Mouse (Mus musculus): ENCODE data around the gene Camk2n1.
A peak's percentile ranks its signal among the peaks of the same experiment; 100 is the strongest.

The Camk2n1 gene

DNA sequence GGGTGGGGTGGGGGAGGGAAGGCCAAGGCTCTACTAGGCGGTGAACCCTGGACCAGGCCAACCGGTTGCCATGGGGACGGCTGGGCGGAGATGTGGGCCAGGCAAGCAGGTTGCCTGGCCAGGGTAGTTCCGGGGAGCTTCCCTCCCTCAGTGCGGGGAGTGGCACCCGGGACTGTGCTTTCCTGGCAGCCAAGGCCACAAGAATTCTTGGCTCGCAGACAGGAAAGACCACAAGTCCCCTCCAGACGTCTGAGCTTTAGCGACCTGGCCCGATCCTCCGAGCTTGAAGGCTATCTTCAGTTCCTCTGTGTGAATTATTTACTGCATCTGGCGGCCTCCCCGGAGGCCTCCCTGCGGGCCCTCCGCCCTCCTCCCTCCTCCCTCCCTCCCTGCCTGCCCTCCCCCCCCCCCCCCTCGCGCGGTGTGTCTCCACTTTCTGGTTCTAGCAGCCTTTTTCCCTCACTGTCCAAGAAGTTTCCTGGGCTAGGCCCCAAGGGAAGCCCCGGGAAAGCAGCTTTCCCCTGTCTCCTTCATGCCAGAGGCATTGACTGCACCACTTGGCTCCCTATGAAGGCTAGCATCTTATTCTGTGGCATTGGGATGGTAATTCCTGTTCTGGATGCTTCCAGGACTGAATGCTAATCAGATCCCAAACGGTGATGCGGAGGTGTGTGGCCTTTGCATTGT is 10.7 kb downstream of the Camk2n1 start:
- DNase-seq (ENCODE audit: low spot score in 2 of 2), result peak in 1 of 2 experiments; percentile 57

DNA sequence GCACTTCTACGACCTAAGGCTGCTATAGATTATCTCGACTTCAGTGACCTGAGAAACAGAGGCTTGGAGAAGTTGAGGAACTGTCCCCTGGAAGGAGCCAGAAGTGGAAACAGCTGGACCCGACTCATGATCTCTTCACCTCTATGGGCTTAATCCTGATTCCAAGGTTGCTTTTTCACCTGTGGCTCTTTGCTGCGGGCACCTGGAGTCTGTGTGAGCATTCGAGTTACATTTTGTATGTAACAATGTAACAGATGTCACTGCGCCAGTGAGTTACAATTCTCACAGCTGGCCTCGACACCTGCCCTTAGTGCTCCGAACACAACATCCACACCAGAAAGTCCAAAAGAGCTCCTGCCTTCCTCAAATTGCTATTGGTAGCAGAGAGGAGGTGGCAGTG is 11.3 kb downstream of the Camk2n1 start:
- no peak for DNase-seq (ENCODE audit: low spot score in 2 of 2)

DNA sequence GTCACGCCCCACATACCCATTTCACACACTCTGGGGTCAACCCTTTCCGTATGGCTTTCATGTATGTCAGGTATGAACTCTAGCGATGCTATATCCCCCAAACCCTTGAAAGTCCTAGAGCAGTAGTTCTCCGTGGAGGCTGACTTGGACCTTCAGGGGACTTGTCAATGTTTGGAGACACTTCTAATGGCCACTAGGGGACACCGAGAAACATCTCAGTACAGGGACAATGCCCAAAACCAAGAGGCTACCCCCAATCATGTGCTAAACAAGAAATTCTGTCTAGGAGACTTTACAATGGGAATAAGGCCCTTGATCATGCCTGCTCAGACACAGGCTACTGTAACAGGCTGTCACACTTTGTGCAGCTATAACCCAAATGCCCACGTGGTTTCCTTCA is 12.6 kb downstream of the Camk2n1 start:
- DNase-seq (ENCODE audit: low spot score in 2 of 2), result no peak

DNA sequence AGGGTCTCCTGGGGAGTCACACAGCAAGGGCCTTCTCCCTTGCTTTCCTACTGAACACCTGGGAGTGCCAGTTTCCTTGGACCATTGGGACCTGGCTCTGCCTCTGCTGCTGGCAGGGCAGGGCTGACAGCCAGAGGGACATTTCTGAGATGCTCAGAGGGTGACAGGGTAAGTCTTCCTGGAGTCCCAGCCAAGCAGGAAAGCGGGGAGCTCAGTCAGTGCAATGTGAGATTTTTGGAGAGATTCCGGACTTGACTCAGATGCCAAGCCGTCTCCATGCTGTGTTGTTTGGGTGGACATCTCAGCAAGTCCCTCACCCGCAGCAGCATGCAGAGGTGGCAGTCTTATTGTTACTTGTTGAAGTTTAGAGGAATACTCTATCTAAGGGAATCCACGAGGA is 13.3 kb downstream of the Camk2n1 start:
- DNase-seq (ENCODE audit: low spot score in 2 of 2), result no peak

DNA sequence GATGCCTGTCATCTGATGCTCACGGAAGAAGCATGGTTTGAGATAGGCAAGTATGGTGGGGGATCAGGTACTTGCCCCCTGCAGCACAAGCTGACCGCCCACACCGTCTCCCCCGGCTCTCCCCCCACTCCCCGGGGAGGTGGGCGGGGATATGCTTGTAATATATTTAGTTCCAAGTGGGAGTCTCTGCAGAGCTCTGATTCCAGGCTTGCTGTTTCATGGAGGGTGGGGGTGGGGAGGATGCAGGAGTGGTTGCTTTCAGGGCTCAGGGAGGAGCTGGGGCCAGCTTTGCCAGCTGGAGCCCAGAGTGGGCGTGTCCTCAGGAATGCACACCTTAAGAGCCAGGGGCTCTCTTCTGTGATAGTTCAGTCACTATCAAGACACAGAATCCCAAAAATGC is 15.0 kb downstream of the Camk2n1 start:
- DNase-seq (ENCODE audit: low spot score in 2 of 2), result no peak

DNA sequence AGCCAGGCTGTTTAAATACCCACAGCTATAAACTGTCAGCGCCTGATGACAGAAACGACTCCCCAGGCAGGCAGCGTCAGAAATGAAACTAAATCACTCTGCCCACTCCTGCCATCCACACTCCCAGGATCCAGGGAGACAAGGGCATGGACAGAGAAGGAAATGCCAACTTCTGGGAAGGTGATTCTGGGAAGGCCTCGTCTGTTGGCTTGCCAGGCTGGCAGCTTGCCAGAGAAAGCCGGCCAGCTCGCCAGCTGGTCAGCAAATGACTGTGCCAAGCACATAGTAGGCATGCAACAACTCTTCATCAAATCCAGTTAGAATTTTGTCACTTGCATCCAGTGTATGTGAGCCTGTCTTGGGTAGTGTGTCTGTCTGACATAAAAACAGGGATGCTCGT is 17.1 kb downstream of the Camk2n1 start:
- DNase-seq (ENCODE audit: low spot score in 2 of 2), result no peak

DNA sequence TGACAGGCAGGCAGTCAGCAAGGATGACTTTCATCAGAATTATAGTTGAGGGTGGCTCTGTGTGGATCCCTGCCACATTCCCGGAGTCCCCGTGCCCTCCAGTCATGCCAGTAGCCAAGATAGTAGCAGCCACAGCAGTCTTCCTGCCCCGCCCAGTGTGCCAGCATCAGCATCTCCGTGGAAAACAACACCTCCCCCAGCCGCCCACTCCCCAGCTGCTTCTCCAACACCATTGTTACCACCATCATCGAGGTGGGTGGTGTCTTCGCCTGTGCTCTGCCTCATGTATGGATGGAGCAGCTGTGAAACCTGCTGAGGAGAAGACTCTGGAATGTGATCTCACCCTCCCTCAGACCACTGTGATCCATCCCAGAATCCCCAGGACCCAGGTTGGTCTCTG is 25.5 kb downstream of the Camk2n1 start:
- DNase-seq (ENCODE audit: low spot score in 2 of 2), result no peak

DNA sequence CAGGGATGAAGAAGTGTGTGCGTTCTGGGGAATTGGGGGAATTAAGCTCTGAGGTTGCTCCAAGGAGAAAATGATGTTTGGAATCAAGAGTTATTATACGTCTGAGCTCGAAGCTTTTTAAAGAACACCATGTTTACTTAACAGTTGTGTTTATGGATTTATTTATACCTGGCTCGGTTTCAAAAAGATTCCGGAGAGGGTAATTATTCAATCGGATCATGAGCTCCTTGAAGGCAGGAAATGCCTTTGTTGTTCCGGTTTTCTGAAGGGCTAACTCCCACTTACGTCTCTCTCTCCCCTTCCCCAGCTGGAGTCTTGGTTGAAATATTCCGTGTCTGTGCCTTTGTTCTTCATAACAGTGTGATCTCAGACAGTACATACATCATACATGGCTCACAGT is 26.8 kb downstream of the Camk2n1 start:
- DNase-seq (ENCODE audit: low spot score in 2 of 2), result no peak

DNA sequence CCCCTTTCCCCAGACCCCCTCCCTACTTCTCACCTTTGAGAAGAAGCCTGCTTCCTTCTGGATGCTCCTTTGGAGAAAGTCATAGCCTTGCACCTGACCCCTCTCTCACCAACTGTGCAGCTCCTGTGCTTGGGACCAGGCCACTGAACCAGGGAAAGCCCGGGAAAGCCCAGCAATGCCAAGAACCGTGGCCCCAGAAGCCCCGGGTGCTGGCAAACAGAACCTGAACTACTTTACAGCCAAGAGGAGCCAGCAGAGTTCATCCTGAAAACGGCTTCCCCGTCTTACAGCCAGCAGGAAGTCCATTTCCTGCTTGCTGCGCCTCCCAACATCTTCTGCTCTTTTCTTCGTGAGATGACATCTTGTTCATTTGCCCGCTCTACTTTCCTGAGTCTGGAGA is 28.6 kb downstream of the Camk2n1 start:
- no peak for DNase-seq (ENCODE audit: low spot score in 2 of 2)

DNA sequence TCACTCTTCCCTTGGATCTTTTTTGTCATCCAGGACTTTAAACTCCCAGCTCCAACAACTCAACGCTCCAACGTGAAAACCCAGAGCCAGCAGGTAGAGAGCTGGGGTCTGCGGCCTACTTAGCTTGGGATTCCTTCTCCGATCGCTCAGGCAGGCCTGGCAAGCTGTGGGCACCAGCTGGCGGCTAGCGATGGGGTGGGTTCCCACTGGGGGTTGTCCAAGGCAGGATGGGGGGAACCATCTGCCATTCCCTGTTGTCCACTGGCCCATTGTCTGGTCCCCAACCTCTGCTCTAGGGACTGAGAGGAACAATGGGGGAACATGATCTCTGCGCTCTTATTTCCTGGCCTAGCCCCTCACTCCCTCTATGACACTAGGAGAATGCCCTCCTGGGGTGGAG is 34.1 kb downstream of the Camk2n1 start:
- no peak for DNase-seq (ENCODE audit: low spot score in 2 of 2)

DNA sequence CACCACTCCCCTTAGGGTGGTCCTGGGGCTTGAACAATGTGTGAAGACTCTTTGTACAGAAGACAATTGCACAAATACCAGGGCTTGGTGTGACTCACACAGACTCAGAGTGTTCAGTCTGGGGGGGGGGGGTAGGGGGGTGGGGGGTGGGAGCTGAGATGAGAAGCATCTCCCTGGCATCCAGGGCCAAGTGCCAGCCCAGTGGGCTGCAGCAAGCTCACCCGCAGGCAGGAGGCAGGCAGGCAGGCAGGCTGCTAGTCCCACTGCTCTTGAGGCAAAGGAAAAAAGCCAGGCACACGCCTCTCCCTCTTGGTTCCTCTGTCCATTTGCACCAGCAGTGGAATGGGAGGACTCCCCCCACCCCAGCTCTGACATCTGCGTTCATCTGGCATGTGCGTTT is 37.0 kb downstream of the Camk2n1 start:
- no peak for DNase-seq (ENCODE audit: low spot score in 2 of 2)

DNA sequence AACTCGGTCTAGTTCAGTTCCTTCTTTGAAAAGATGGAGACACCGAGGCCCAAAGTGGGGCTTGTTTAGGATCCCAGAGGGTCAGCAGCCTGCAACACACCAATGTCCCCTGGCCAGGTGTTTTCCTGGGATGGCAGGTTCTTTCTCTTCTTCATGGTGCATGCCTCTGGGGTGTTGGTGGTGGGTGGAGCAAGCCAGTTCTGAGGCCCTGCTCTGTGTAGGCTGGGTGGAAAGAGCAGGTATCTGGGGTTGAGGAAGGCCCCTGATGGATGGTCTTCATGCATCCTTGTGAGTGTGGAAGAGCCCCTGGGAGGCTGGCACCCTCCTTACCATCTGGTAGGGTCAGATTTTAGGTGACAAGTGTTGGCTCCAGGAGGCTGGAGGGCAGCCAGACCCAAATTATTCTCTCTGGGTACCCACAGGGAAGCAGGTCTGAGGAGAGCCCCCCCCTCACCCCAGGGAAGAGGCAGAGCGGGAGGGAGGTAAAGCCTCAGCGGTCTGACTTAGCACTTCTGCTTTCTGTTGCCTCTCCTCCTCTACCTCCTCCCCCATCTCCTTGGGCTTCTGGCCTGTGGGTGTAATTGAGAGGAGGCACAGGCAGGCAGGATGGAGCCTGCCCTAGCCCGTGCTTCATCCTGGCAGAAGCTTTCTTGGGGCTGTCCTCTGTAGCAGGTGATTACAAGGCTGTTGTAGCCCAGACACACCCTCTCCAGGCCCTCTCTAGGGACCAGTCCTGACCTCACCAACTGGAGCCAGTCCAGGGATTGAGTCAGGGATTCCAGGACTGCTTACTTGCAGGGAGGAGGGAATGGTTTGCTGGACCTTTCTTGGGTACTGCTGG is 39.3 kb downstream of the Camk2n1 start:
- peak; percentile 45 to 82 for DNase-seq (ENCODE audit: low spot score in 2 of 2)

DNA sequence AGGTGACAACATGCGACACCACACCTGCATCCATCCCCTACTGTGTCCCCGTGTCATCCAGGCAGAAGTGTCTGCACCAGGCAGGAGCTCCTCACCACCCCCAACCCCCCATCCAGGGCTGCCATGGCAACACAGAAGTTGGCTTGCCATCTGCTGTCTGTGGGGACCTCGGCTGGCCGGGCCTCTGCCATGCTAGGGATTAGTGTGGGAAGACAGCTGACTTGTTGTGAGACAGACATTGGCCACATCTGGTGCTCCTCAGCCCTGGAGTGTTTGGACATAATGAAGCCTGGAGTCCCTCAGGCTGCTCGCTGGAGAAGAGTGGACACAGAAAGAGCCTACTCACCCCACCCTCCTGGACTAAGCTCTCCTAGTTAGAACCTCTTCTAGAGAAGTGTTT is 40.8 kb downstream of the Camk2n1 start:
- peak in 1 of 2 experiments; percentile 31 for DNase-seq (ENCODE audit: low spot score in 2 of 2)

DNA sequence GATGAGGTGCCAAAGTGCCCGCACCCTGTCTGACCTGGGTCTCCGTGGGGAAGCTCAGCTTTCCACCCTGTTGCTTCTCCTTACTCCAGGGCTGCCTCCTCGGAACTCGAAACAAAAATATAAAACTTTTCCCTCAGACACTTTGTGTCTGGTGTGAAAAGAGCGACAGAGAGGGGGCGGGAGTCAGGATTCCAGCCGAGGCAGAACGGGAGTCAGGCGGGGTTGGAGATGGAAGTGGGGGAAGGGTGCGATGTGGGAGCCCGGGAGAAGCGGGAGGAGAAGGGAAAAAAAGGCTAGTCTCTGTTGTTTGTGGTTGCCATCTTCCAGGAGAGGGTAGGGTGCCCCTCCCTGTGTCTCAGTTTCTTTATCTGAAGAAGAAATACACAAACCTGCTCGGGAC is 41.7 kb downstream of the Camk2n1 start:
- no peak for DNase-seq (ENCODE audit: low spot score in 2 of 2)

DNA sequence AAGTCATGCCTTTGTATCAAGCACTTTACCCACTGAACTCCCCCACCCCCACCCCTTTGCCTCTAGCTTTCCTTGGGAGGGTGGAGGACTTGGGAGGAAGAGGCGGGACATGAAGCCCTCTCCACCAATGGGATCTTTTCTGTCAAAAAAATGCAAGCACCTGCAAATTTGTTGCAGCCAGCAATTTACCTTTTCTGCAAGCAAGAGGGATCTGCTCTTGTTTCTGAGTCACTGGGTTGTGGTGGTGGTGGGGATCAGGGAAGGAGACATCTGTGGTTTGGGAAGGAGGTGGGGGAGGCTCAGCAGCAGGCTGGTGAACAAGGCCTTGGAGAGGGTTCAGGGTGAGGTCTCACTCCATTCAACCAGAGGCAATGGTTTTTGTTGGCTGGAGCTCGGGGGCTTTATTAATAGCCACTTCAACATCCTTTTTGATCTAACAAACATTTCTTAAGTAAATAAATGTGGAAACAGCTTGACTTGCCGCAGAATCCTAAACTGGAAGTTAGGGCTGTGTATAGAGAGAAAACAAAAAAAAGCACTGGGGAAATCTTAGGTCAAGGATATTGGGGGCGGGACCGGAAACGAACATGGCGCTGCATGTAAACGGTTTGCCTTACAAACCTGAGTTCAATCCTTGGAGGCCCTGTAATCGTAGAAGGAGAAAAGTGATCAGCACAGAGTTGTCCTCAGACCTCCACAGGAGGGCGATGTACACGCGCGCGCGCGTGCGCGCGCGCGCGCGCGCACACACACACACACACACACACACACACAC is 42.8 kb downstream of the Camk2n1 start:
- no peak for DNase-seq (ENCODE audit: low spot score in 2 of 2)

DNA sequence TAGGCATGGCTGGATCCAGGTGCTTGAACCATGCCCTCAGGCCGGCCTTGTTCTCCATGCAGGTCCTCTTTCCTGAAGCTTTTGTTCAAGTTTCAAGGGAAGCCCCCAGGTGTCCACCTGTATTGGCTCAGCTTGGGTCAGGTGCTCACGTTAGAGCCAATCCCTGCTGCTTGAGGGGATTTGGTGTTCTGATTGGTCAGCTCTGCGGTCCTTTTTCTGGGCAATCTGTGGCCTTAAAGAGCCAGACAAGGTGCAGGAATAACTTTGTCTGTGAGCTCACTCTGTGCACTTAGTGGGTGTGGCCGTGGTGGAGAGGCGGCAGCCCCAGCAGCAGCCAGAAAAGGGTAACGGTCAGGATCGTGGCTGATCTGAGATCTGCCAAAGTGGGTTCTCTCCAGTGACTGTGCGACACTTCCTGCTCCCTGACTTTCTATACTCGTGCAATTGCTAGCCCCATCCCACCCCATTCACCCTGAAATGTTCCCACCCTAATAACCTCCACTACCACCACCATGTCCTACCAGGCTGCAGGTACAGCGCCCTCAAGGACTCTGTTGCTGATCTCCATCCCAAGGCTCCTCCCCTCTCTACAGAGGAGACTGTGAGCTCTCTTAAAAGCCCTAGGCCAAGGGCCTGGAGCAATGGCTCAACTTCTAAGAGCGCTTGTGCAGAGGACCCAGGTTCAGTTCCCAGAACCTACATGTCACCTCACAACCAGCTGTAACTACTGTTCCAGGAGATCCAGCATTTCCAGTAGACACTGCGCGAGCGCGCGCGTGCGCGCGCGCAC is 45.9 kb downstream of the Camk2n1 start:
- no peak for DNase-seq (ENCODE audit: low spot score in 2 of 2)

DNA sequence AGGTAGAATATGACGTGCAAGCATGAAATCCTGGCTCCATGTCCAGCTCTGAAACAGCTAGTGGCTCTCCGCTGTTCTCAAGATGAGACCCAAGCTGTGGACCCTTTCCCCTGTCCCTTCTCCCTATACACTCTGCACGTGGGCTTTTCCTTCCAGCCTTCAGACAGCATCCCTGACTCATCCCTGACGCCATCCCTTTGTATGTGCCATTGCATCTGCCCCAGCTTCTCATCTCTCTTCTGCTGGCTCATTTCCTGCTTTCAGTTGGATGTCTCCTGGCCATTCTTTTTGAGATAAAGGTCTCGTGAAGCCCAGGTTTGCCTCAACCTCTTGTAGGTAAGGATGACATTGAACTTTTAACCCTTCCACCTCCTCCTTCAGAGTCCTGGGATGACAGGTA is 46.9 kb downstream of the Camk2n1 start:
- no peak for DNase-seq (ENCODE audit: low spot score in 2 of 2)

DNA sequence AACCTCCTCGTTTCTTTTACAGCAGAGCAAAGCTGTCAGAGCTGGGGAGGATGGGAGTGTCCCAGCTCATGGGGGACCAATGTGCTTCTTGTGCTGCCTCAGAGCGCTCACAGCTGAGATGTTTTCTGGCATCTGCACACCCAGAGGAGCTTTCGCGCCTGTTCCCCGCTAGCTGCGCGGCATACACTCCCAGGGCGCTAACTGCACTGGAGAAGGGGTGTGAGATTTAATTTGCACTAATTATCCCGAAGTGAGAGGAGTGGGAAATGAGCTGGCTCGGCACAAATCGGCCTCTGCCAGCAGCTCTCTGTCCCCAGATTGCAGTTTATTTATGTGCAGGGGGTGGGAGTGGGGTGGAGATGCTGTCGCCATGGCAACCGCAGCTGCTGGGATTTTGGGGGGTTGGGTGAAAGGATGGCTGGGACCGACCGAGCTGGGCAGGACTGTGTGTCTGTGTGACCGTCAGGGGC is 50.6 kb downstream of the Camk2n1 start:
- peak in 1 of 2 experiments; percentile 30 for DNase-seq (ENCODE audit: low spot score in 2 of 2)

DNA sequence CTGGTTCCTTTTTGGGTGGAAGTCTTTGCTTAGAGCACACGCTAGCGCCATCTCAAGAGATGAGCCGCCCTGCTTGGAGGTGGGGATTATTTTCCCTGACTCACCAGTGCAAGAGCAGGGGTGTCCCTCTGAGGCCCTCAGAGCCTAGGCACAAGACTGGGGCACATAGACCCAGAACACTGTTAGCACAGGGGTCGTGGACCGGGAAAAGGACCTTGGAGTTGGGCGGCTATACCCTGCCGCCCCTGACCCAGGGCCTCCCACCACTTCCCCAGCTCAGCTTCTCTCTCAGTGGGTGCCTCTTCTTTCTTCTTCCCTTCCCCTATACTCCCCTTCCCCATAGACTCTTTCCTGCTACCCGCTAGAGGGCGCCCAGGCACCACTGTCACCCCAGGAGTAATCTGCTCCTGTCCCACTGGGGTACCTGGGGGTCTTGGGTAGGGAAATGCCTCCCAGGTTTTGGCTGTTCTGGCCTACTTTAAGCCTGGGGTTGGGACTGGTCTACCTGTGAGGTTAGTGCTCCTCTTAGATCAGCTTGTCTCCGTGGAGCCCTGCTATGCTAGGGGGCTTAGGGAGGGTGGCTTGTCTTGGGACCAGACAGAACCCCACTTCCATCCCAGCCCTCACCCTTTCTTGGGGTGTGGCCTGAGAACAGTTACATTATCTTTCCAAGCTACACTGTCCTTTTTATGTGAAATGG is 51.2 kb downstream of the Camk2n1 start:
- no peak for DNase-seq (ENCODE audit: low spot score in 2 of 2)

DNA sequence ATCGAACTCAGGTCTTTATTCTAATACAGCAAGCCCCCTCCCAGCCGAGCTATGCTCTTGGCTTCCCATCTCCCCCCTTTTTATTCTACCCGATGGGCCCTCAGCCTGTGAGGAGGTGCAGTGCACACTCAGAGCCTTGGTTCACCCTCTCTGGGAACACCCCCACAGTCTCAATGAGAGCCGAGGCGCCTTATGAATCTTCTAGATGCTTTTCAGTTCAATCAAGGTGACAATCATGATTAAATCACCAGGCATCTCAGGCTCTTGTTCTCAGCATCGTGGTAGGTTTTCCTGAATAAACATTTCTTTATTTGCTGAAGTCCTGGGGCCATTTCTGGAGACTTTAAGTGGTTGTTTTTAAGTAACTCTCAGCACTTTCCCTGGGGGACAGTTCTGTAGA is 53.8 kb downstream of the Camk2n1 start:
- DNase-seq (ENCODE audit: low spot score in 2 of 2), result no peak
